Mouse (Mus musculus) mammary gland, adult 2 months (tissue): ENCODE measurements around the gene Sag. TPM values are rescaled to one million over a fixed set of nuclear protein-coding genes. Genes with fewer than 3 reads are reported as not detected.

ENCODE experiments used
- polyA plus RNA-seq: library from polyadenylated mRNA; depleted of rRNA; stranded (reverse); fragments of >200 nt; gene quantifications from 2 replicates; pipeline ENCODE4 v1.2.3, GENCODE M21; 2012; ENCODE audit warnings: low replicate concordance; rRNA removed

The Sag gene
- polyA plus RNA-seq = 0.31 and 0.65 TPM in 2 replicates

GRCm38 (mm10) chr1:87803576-87803975 is at the start of gene Sag:
Gene Sag, plus strand, starts transcription at chr1:87803680.

GRCm38 (mm10) chr1:87755641-87756470 is 47.6 kb upstream of the Sag start, which contains the start of gene Atg16l1:
Gene Atg16l1, plus strand, starts transcription at chr1:87755870.

GRCm38 (mm10) chr1:87852892-87853600 is 49.6 kb downstream of the Sag start, which contains the start of gene Dgkd:
Gene Dgkd, plus strand, starts transcription at chr1:87853287.

Other genes starting within 250 kb of the Sag start
- gene Ngef, start 229.8 kb upstream of the Sag start, polyA plus RNA-seq = 2.4 and 2.8 TPM in 2 replicates
- 55.0 and 146 TPM in 2 replicates for gene Inpp5d, start 183.4 kb upstream of the Sag start, polyA plus RNA-seq
- 20.2 and 28.9 TPM in 2 replicates for gene Atg16l1, start 47.8 kb upstream of the Sag start, polyA plus RNA-seq
- gene Dgkd, start 49.6 kb downstream of the Sag start, polyA plus RNA-seq = 51.3 and 67.1 TPM in 2 replicates
- gene Usp40, start 204.9 kb downstream of the Sag start, polyA plus RNA-seq = 5.8 and 15.8 TPM in 2 replicates